Mouse (Mus musculus) right cerebral cortex, adult 18-20 months (tissue): Measurements from ENCODE around the gene Nr1h4.

ENCODE experiments used
- DNase-seq: peaks from one replicate; pipeline ENCODE4 v3.0.0; 2022; ENCODE audit warnings: mixed read lengths

Gene Nr1h4

GRCm38 (mm10) chr10:89520381-89520780 is 13.0 kb downstream of the Nr1h4 start:
- DNase-seq = no peak

GRCm38 (mm10) chr10:89519226-89519625 is 14.2 kb downstream of the Nr1h4 start:
- DNase-seq = no peak

- no peak for DNase-seq
These were observed 15.0 kb downstream of the Nr1h4 start for GRCm38 (mm10) chr10:89518365-89518764.

GRCm38 (mm10) chr10:89515813-89516212 is 17.6 kb downstream of the Nr1h4 start:
- no peak for DNase-seq

GRCm38 (mm10) chr10:89512562-89512961 is 20.8 kb downstream of the Nr1h4 start:
- DNase-seq = no peak

- no peak for DNase-seq
These were observed 22.8 kb downstream of the Nr1h4 start for GRCm38 (mm10) chr10:89510547-89510946.

- no peak for DNase-seq
These were observed 24.8 kb downstream of the Nr1h4 start for GRCm38 (mm10) chr10:89508567-89508966.

GRCm38 (mm10) chr10:89506479-89506878 is 26.9 kb downstream of the Nr1h4 start:
- no peak for DNase-seq

- DNase-seq = no peak
These were observed 27.8 kb downstream of the Nr1h4 start for GRCm38 (mm10) chr10:89505592-89505955.

GRCm38 (mm10) chr10:89504952-89505591 is 28.3 kb downstream of the Nr1h4 start:
- DNase-seq = no peak

GRCm38 (mm10) chr10:89502986-89503560 is 30.3 kb downstream of the Nr1h4 start:
- no peak for DNase-seq

GRCm38 (mm10) chr10:89501902-89502301 is 31.5 kb downstream of the Nr1h4 start:
- DNase-seq = no peak

GRCm38 (mm10) chr10:89495537-89495936 is 37.8 kb downstream of the Nr1h4 start:
- no peak for DNase-seq

GRCm38 (mm10) chr10:89491321-89491720 is 42.1 kb downstream of the Nr1h4 start:
- no peak for DNase-seq

GRCm38 (mm10) chr10:89490250-89490649 is 43.1 kb downstream of the Nr1h4 start:
- DNase-seq = no peak

GRCm38 (mm10) chr10:89489459-89489858 is 43.9 kb downstream of the Nr1h4 start:
- DNase-seq = no peak

GRCm38 (mm10) chr10:89486995-89487742 is 46.2 kb downstream of the Nr1h4 start:
- DNase-seq = no peak

- DNase-seq = no peak
These were observed 48.5 kb downstream of the Nr1h4 start for GRCm38 (mm10) chr10:89484907-89485306.

GRCm38 (mm10) chr10:89483812-89484602 is 49.4 kb downstream of the Nr1h4 start:
- DNase-seq = no peak

- DNase-seq = no peak
These were observed 50.3 kb downstream of the Nr1h4 start for GRCm38 (mm10) chr10:89483113-89483512.

GRCm38 (mm10) chr10:89482142-89482681 is 51.2 kb downstream of the Nr1h4 start:
- no peak for DNase-seq

- no peak for DNase-seq
These were observed 51.7 kb downstream of the Nr1h4 start for GRCm38 (mm10) chr10:89481638-89482037.

- DNase-seq = no peak
These were observed 54.6 kb downstream of the Nr1h4 start for GRCm38 (mm10) chr10:89478766-89479165.
